Mouse (Mus musculus) macrophage (primary cell): ENCODE measurements around the gene Myo9b. TPM values are rescaled to one million over a fixed set of nuclear protein-coding genes. Genes with fewer than 3 reads are reported as not detected.
"Not testable (repeated sequence)": the region's sequence is repeated elsewhere in the genome, so short reads cannot be mapped to it uniquely, and the experiment has no call there.

Experiments
- H3K27ac ChIP-seq: fragments of 350-480 bp; formaldehyde crosslinking; 2 replicates; pipeline ENCODE4 v1.9.0; 2021
- H3K36me3 ChIP-seq: fragments of 350-480 bp; formaldehyde crosslinking; 2 replicates; pipeline ENCODE4 v1.9.0; 2021; ENCODE audit errors: inconsistent target
- H3K4me3 ChIP-seq: fragments of 350-480 bp; formaldehyde crosslinking; 2 replicates; pipeline ENCODE4 v1.9.0; 2021; ENCODE audit errors: inconsistent target
- H3K79me2 ChIP-seq: fragments of 350-480 bp; formaldehyde crosslinking; 2 replicates; pipeline ENCODE4 v1.9.0; 2021; ENCODE audit errors: inconsistent target
- WGBS: methylation state at CpG from one replicate; pipeline ENCODE4 v1.1.7; 2026; ENCODE audit warnings: inconsistent platforms; ENCODE audit not compliant: missing documents; 5-methylcytosine and 5-hydroxymethylcytosine counted together
- polyA plus RNA-seq: library from polyadenylated mRNA; stranded (reverse); fragments of 250-400 nt; gene quantifications from 3 replicates; pipeline ENCODE4 v1.2.4, GENCODE M21; 2018; ENCODE audit warnings: inconsistent platforms
- total RNA-seq, 78 experiments: library from RNA; depleted of rRNA; stranded (reverse); fragments of 250-400 nt; gene quantifications; 1 replicate in 9 of 78; 2 replicates in 24 of 78; 3 replicates in 43 of 78; 4 replicates in 2 of 78; pipeline ENCODE4 v1.2.4; 2018; ENCODE audit warnings: inconsistent platforms in 56 of 78

Myo9b gene
- 100 to 1,000 TPM; 236 to 753 (median 362) TPM for total RNA-seq (2018; cell fraction: chromatin; rRNA removed)
- 100 to 1,000 TPM in 21 of 26 experiments, 10 to 100 TPM in 5; 78.0 to 159 (median 121) TPM for total RNA-seq (2018; cell fraction: cytosol; rRNA removed)
- 100 to 1,000 TPM; 161 to 375 (median 242) TPM for total RNA-seq (2018; cell fraction: nucleus; rRNA removed)
- 89.8 to 105 TPM (median 97.3 TPM) in 3 replicates for polyA plus RNA-seq

DNA sequence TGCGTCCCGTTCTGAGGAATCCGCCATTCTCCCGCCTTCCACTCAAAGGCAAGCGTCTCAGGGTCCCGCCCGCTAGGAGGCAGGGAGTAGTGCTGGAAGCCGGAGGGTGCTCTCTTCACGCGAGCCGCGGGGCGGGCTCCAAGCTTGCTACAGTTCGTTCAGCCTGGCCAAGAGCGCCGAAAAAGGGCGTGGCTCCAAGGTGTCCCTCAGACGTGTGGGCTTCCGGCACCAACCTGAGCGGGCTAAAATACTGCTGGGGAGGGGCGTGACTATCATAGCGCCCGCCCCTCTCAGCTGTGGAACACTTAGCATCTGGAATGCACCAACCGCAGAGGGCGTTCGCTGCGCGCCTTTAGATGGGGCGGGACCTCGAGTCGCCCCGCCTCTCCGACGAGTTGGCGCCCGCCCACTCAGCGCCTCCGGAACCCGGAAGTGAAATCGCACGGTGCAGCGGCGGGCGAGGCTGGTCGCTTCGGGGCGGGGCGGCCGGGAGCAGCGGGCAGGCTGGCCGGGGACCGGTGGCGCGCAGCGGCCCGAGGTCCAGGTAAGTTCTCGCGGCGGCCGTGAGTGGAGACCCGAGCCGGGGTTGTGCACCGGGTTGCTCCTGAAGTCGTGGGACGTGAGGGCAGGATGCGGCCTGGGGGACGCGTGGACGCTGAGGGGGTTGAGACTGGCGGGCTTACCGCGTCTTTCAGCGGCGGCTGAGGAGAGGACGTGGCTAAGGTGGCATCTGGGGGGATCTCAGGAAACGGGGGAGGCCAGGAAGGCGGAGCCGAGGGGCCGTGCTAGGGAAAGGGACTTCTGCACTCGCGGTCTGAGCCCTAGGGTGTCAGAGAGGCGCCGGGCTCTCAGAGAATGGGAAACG, at the start of gene Myo9b, which contains the start of gene Haus8:
Gene Myo9b (plus strand): TSS at position 429 of the 865 bp plus-strand sequence.
Gene Haus8 (minus strand): TSS at position 649 of the 865 bp plus-strand sequence.
- Histone ChIP-seq H3K36me3 (no peaks in the 10 kb centered on the region), H3K27ac (peak within 1 kb of the TSS; percentile 94), H3K79me2 (peaks cover 96% of the 10 kb centered on the region), H3K4me3 (peak within 1 kb of the TSS; percentile 92)
- WGBS, result 1% methylated on average over 79 of the region's 84 CpGs

DNA sequence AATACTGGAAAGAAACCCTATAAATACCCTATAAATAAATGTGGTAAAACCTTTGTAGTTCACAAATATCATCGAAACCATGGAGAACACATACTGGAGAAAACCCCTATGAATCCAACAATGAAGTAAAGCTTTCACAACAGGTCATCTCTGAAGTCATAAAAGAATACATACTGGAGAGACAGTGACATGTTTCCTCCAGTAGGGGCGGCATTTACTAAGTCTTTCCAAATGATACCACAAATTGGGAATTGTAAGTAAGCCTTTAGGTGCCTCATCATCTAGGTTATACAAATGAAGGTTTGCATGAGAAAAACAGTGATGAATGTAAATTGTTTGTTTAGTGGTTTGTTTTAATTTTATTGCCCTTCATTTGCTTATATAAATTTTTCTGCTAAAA, 48.0 kb upstream of the Myo9b start:
- Histone ChIP-seq H3K4me3 (no peak overlapping the region), H3K36me3 (no peaks in the 10 kb centered on the region), H3K27ac (no peak overlapping the region), H3K79me2 (no peaks in the 10 kb centered on the region)
- WGBS, result 47% methylated on average over 2 of the region's 2 CpGs

DNA sequence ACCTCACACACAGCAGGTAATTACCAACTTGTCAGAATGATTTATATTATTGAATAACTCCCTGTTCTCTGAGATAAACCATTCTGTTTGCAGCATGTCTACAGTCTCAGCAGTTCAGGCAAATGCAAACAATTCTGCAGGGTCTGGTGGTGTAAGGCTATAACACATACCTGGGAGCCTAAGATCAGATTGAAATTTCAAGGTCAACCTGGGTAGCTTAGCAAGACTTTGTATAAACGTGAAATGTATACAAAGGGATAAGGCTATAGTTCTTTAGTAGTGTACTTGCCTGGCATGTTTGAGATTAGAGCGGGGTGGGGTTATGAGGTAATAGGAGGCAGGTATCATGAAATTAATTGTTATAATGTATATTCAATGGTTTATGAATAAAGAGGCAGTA, 29.8 kb upstream of the Myo9b start:
- Histone ChIP-seq H3K79me2 (no peaks in the 10 kb centered on the region), H3K36me3 (0 out of 2 replicates have a peak, but pooled peaks cover 6% of the 10 kb centered on the region)
- 81% methylated on average over 2 of the region's 2 CpGs for whole genome bisulfite sequencing

DNA sequence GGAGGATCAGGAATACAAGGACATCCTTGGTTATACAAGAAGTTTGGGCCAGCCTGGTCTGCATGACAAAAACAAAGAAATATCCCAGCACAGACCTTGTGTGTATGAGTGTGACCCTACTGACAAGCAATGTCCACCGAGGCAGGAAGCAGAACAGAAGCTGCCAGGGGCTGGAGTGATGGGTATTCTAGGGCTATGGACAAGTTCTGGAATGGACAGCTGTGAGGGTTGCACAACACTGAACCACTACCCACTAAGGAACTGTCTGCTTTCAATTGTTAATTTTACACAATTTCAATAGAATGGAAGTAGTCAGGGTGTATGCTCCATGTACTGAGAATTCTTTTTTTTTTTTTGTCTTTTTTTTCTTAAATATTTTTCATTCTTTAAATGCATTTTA, 24.3 kb upstream of the Myo9b start:
- Histone ChIP-seq H3K4me3 (no peak overlapping the region), H3K36me3 (peaks cover 27% of the 10 kb centered on the region), H3K79me2 (no peaks in the 10 kb centered on the region), H3K27ac (no peak overlapping the region)
- WGBS, result 60% methylated on average over 1 of the region's 1 CpGs

More for the DNA sequence above, 29.8 kb upstream of the Myo9b start:
- Histone ChIP-seq H3K27ac (no peak overlapping the region), H3K4me3 (no peak overlapping the region)

DNA sequence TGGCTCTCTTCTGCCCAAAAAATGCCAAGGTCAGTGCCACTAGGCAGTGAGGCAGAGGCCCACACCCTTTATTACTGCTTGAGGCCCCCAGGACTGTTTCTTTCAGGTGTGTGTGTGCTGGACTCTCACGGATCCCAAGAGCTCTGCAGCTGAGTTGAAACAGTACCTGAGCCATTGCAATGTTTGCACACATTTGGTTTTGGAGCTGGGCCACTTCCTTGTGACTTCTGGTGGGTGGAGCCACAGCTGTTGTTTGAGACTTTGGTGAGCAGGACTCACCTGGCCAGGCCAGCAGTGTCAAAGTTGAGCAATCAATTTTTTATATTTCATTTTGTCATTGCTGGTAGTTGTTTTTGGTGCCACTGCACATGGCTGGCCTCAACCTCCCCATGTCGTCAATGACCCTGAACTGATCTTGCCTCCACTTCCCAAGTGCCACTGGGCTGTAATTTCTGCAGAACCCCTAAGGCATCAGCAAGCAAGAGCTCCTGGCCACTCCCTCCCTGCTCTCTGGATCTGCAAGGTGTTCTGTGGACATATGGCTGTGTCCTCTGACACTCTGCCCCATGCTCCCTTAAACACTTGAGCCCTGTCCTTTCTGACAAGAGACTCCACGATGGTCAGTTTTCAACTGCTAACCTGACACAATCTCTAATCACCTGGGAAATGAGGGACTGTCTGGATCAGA, 15.8 kb upstream of the Myo9b start:
- Histone ChIP-seq H3K27ac (no peak overlapping the region), H3K4me3 (no peak overlapping the region), H3K36me3 (peaks cover 65% of the 10 kb centered on the region), H3K79me2 (no peaks in the 10 kb centered on the region)
- 89% methylated on average over 3 of the region's 3 CpGs for WGBS

DNA sequence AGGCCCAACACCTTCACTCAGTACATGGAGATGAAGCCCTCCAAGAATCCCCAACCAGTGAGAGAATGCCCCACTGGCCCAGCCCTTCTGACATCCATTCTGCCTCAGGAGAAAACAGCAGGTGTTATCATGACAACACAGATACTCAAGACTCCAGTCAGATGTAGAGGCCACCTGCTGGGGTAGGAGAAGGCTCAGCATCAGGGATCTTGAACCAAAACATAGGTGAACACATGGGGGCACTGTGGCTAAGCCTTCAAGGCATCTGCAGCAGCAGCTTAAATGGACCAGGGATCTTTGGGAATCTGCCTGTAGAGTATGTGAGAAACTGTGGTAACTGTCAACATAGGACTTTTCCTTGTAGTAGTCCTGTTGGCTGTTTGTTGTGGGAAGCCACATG, 11.3 kb upstream of the Myo9b start:
- Histone ChIP-seq H3K79me2 (peaks cover 4% of the 10 kb centered on the region; the same call in 1 of the 2 replicates), H3K4me3 (no peak overlapping the region), H3K36me3 (peaks cover 50% of the 10 kb centered on the region), H3K27ac (no peak overlapping the region)

DNA sequence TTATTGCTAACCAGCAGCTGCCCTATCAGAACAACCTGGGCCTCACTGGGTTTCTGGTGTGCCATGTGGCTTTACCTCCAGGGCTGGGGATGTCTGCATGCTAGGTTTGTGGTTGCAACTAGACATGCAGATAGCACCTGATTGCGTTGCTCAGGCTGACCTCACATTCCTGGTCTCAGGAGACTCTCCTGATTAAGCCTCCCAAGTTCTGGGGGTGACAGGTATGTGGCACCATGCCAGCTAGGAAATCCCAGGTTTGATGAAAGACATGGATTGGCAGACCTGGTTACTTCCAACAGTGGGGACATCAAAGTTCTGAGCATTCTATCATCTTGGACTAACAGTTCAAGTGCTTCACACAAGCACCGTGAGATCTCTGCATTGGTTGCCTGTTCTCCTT, 4.8 kb upstream of the Myo9b start:
- Histone ChIP-seq H3K4me3 (no peak overlapping the region), H3K27ac (no peak overlapping the region), H3K36me3 (peaks cover 17% of the 10 kb centered on the region), H3K79me2 (peaks cover 58% of the 10 kb centered on the region)
- 94% methylated on average over 2 of the region's 2 CpGs for WGBS

DNA sequence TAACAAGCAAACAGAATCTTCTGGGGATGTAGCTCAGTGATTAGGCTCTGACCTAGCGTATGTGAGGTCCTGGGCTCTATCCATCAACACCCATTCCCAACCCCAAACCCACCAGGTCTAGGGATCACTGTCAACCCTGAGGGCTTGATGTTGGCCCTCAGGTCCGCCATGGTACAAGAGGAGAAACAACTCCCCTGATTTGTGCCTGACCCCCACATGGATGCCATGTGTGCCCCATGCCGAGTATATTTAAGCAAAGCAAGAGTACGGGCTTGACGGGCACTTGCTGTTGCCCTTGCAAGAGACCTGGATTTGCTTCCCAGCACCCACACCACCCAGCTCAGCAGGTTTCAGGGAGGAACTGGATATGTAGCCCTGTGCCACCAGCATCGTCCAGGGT, 4.2 kb upstream of the Myo9b start:
- peaks cover 64% of the 10 kb centered on the region for H3K79me2 ChIP-seq
- not testable (repeated sequence) for H3K27ac ChIP-seq, H3K4me3 ChIP-seq
- H3K36me3 ChIP-seq, result peaks cover 11% of the 10 kb centered on the region; the same call in 1 of the 2 replicates
- WGBS, result 100% methylated on average over 5 of the region's 6 CpGs

DNA sequence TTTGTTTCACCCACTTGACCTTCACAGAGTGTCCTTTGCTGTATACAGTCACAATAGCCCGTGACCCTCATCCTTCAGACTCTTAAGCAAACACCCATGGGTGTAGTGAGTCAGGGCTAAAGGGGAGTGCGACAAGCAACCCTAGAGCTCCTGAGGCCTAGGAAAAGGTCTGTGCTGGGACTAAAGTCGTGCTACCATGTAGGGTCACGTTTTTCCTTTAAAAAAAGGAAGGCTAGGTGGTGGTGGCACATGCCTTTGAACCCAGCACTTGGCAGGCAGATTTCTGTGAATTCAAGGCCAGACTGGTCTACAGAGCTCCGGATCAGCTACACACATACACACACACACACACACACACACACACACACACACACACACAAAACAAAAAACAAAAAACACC, 884 bp upstream of the Myo9b start:
- WGBS, result 37% methylated on average over 5 of the region's 5 CpGs

DNA sequence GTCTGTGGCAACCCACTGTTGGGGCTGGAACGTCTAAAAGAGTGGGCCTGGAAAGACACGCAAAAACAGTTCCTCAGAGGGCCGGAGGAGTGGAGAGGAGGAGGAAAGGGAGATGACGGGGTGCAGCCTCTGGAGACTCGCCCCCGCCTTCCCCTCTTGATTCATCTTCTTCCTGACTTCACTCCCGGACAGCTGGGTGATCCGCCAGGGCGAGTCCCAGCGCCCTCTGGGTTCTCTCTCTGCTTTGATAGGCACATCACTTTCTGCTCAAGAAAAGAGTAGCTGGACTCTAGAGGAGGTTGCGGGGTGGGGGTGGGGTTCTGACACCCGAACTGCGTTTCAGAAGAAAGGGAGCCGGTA, 617 bp downstream of the Myo9b start:
- H3K4me3 ChIP-seq, result peak overlapping the region; percentile 92
- H3K79me2 ChIP-seq, result peaks cover 96% of the 10 kb centered on the region
- peak overlapping the region; percentile 94 for H3K27ac ChIP-seq
- 2% methylated on average over 14 of the region's 14 CpGs for WGBS
- H3K36me3 ChIP-seq, result no peaks in the 10 kb centered on the region

More for the DNA sequence above, 884 bp upstream of the Myo9b start:
- Histone ChIP-seq H3K4me3 (peak overlapping the region; percentile 90), H3K36me3 (no peaks in the 10 kb centered on the region), H3K27ac (peak overlapping the region; percentile 75), H3K79me2 (peaks cover 93% of the 10 kb centered on the region)

DNA sequence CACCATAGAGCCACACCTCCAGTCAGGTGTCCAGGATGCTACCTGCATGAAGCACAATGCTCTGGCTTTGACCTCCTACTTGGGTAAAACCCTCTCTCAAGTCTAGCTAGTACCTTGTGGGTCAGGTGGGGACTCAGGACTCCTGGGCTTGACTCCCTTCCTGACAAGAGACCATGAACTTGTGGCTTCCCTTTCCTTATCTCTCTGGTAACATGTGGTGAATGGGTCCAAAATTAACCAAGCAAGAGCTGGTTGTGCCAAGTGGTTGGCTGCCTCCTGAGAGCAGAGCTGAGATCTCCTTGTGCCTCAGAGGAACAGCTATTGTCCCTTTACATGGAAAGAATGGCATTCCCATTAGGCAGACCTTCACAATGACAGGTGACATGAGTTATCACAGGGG, 2.0 kb downstream of the Myo9b start:
- Histone ChIP-seq H3K4me3 (no peak overlapping the region; the same call in 1 of the 2 replicates), H3K27ac (peak overlapping the region; percentile 94; the same call in 1 of the 2 replicates), H3K79me2 (peaks cover 96% of the 10 kb centered on the region), H3K36me3 (no peaks in the 10 kb centered on the region)

DNA sequence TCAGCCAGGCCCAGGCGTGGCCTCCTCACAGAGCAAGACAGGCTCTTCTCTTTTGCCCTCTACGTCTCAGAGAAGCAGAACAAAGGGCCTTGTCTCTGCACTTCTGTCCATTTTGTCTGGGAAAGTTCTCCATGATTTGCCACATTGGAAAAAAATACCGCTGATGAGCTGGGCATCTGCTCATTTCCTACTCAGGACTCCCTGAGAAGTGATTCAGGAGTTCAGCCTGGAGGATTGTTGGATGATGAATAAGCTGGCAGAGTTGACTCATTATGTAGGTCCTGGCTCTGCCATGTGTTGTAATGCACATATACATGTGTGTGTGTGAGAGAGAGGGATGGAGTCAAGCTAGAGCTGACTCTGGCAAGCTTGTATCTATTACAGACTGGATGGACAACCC, 3.7 kb downstream of the Myo9b start:
- H3K79me2 ChIP-seq, result peaks cover 96% of the 10 kb centered on the region
- 98% methylated on average over 3 of the region's 3 CpGs for WGBS
- H3K36me3 ChIP-seq, result no peaks in the 10 kb centered on the region
- H3K27ac ChIP-seq, result no peak overlapping the region
- no peak overlapping the region for H3K4me3 ChIP-seq

DNA sequence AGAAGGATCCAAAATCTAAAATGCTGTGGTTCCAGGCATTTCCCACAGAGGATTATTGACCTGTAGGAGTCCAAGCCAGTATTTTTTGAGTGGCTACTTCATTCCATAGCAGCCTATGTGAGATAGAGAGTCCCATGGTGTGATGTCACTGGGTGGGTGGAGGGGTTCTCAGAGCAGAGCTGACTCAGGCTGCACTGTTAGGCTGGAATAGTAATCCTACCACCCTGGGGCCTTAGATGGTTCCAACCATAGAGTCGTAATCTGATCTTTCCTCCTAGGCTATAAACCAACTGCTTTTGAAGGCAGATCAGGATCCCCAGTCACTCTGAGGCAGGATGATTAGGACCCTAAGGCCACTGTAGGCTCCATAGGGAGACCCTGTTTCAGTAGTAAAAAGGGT, 6.9 kb downstream of the Myo9b start:
- 94% methylated on average over 1 of the region's 1 CpGs for WGBS
- not testable (repeated sequence) for H3K27ac ChIP-seq, H3K36me3 ChIP-seq, H3K4me3 ChIP-seq
- H3K79me2 ChIP-seq, result peaks cover 100% of the 10 kb centered on the region

DNA sequence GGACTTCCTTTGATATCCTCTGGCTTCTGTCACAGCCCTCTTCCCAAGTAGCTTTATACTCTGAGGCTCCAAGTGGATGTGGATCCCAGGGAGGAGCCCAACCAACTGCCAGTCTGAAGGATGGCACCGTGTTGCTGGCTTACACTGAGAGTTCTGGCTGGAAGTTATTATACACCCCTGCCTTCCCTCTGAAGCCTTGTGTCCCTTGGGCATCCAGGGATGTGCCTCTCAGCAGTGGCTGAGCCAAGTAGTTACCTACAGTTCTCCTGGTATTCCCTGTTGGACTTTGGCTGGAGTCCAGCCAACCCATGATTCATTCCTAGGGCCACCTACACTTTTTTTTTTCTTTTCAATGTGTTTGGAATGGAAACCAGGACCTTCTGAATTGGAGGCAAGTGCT, 9.2 kb downstream of the Myo9b start:
- WGBS, result 89% methylated on average over 1 of the region's 1 CpGs
- H3K4me3 ChIP-seq, H3K27ac ChIP-seq, H3K36me3 ChIP-seq: not testable (repeated sequence)
- H3K79me2 ChIP-seq, result peaks cover 95% of the 10 kb centered on the region

DNA sequence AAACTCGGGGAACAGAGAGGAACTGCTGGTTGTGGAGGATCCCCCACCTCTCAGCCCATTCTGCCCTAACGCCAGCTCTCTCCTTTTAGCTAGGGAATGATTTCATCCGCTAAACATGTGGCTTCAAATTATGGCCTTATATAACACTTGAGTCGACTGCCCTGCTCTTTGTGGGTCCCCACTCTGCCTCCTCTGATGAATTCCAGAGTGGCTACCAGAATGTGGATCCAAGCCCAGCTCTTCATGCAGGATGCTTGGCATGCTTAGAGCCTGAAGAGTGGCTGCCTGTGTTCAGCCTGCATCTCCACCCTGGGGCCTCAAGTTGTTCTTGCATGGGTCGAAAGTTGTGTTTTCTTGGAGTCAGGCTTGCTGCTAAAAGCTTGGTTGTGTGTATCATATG, 10.1 kb downstream of the Myo9b start:
- H3K79me2 ChIP-seq, result peaks cover 95% of the 10 kb centered on the region
- H3K27ac ChIP-seq, result no peak overlapping the region
- 66% methylated on average over 5 of the region's 5 CpGs for WGBS
- no peaks in the 10 kb centered on the region for H3K36me3 ChIP-seq
- H3K4me3 ChIP-seq, result no peak overlapping the region
